Mouse (Mus musculus): ENCODE results near the gene Wdr82. TPM values are rescaled to one million over a fixed set of nuclear protein-coding genes. Genes with fewer than 3 reads are reported as not detected.
"Not testable (repeated sequence)": the region's sequence is repeated elsewhere in the genome, so short reads cannot be mapped to it uniquely, and the experiment has no call there.

The Wdr82 gene
- polyA plus RNA-seq, 1 experiment = 17.7 TPM

GRCm38 (mm10) chr9:106167703-106168102 is 3.0 kb upstream of the Wdr82 start:
- TF ChIP-seq POLR2A (IDR thresholded peaks at IDR 0.05; ENCODE audit: borderline replicate concordance, control insufficient read depth, low read depth, low read length) = no peak
- TF ChIP-seq CTCF (IDR thresholded peaks at IDR 0.05; ENCODE audit: control insufficient read depth, insufficient read depth, low read length) = no peak
- 84% methylated on average over 1 of the region's 1 CpGs for WGBS
- H3K4me1 ChIP-seq (ENCODE audit: control insufficient read depth, insufficient read depth, low read length) = no peaks in the 10 kb centered on the region
- H3K27ac ChIP-seq (ENCODE audit: control insufficient read depth, insufficient read depth, low read depth, low read length, poor library complexity) = no peak overlapping the region
- H3K4me3 ChIP-seq (replicated peaks; ENCODE audit: control insufficient read depth, low read depth, low read length) = no peak overlapping the region

GRCm38 (mm10) chr9:106169006-106169405 is 1.7 kb upstream of the Wdr82 start:
- H3K4me3 ChIP-seq (replicated peaks; ENCODE audit: control insufficient read depth, low read depth, low read length); H3K4me1 ChIP-seq (ENCODE audit: control insufficient read depth, insufficient read depth, low read length); H3K27ac ChIP-seq (ENCODE audit: control insufficient read depth, insufficient read depth, low read depth, low read length, poor library complexity): not testable (repeated sequence)
- 76% methylated on average over 1 of the region's 1 CpGs for WGBS

- Histone ChIP-seq H3K4me3 (replicated peaks; ENCODE audit: control insufficient read depth, low read depth, low read length) (no peak overlapping the region), H3K27ac (ENCODE audit: control insufficient read depth, insufficient read depth, low read depth, low read length, poor library complexity) (no peak overlapping the region), H3K4me1 (ENCODE audit: control insufficient read depth, insufficient read depth, low read length) (peaks cover 2% of the 10 kb centered on the region; the same call in 1 of the 2 replicates)
- WGBS = 49% methylated on average over 6 of the region's 6 CpGs
- TF ChIP-seq CTCF (IDR thresholded peaks at IDR 0.05; ENCODE audit: control insufficient read depth, insufficient read depth, low read length) = no peak
- no peak for TF ChIP-seq POLR2A (IDR thresholded peaks at IDR 0.05; ENCODE audit: borderline replicate concordance, control insufficient read depth, low read depth, low read length)
Observed at GRCm38 (mm10) chr9:106169917-106170316, 811 bp upstream of the Wdr82 start.

DNA sequence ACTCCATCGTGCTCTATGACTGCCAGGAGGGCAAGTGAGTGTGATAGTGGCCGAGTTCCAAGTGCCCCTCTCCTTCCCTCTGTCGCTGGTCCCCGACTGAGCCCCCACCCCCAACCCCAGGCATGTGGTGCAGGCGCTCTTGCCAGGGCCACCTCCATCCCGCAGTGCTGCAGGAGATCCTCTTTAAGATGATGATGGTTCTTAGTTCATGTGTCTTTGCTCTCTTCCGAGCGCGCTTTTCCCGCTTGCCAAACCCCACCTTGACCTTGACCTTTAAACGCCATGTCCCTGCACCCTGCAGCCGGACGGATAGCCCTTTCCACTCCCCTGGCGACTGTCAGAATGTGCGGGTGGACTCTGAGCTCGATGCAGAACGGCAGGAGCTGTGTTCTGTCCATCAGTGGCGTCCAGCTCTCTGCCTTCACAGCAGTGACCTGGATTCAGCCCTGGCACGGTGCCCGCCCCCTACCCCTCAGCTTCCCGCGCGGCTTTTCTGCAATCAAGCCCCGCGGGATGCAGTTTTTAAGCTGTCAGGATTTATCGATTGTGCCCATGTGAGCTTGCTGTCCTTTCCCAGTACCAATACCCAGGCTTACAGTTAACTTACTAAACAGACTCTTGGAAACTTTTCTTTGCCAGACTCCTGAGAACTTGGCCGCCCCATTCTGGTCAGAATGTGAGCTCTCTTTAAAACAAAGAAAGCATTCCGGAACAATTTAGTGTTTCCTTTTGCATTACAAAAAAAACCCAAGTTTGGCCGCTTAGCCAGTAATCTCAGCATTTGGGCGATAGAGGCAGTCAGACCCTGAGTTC is 824 bp downstream of the Wdr82 start:
- H3K4me3 ChIP-seq (replicated peaks; ENCODE audit: control insufficient read depth, low read depth, low read length) = peak overlapping the region; percentile 83
- peaks cover 2% of the 10 kb centered on the region; the same call in 1 of the 2 replicates for H3K4me1 ChIP-seq (ENCODE audit: control insufficient read depth, insufficient read depth, low read length)
- WGBS = under 1% methylated on average over 30 of the region's 30 CpGs
- peak overlapping the region; percentile 97 for H3K27ac ChIP-seq (ENCODE audit: control insufficient read depth, insufficient read depth, low read depth, low read length, poor library complexity)
- no peak for TF ChIP-seq CTCF (IDR thresholded peaks at IDR 0.05; ENCODE audit: control insufficient read depth, insufficient read depth, low read length)
- TF ChIP-seq POLR2A (IDR thresholded peaks at IDR 0.05; ENCODE audit: borderline replicate concordance, control insufficient read depth, low read depth, low read length) = no peak

DNA sequence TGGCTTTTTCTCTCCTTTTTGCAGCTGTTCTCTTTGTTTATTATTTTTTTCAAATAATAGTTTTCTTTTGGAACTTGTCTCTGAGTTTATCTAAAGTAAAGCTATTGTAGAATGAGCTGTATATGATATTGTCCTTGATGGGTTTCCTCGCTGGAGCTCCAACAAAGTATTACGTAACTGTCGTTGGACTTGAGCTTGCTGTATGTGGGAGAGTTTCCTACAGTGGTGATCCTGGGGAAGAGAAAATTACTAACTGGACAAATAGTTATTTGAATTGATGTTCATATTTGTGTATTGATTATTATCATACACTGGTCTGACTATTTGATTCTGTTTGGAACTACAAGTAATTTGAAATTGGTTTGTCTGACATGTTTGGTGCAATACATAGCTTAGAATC is 1.8 kb downstream of the Wdr82 start:
- H3K27ac ChIP-seq (ENCODE audit: control insufficient read depth, insufficient read depth, low read depth, low read length, poor library complexity) = no peak overlapping the region
- WGBS = 4% methylated on average over 3 of the region's 3 CpGs
- peaks cover 2% of the 10 kb centered on the region; the same call in 1 of the 2 replicates for H3K4me1 ChIP-seq (ENCODE audit: control insufficient read depth, insufficient read depth, low read length)
- H3K4me3 ChIP-seq (replicated peaks; ENCODE audit: control insufficient read depth, low read depth, low read length) = no peak overlapping the region
- no peak for TF ChIP-seq POLR2A (IDR thresholded peaks at IDR 0.05; ENCODE audit: borderline replicate concordance, control insufficient read depth, low read depth, low read length)
- no peak for TF ChIP-seq CTCF (IDR thresholded peaks at IDR 0.05; ENCODE audit: control insufficient read depth, insufficient read depth, low read length)

GRCm38 (mm10) chr9:106173363-106173762 is 2.6 kb downstream of the Wdr82 start:
- WGBS = 36% methylated on average over 2 of the region's 2 CpGs
- Histone ChIP-seq H3K4me1 (ENCODE audit: control insufficient read depth, insufficient read depth, low read length) (peaks cover 2% of the 10 kb centered on the region; the same call in 1 of the 2 replicates), H3K27ac (ENCODE audit: control insufficient read depth, insufficient read depth, low read depth, low read length, poor library complexity) (no peak overlapping the region), H3K4me3 (replicated peaks; ENCODE audit: control insufficient read depth, low read depth, low read length) (no peak overlapping the region)
- TF ChIP-seq POLR2A (IDR thresholded peaks at IDR 0.05; ENCODE audit: borderline replicate concordance, control insufficient read depth, low read depth, low read length) (no peak), CTCF (IDR thresholded peaks at IDR 0.05; ENCODE audit: control insufficient read depth, insufficient read depth, low read length) (no peak)

GRCm38 (mm10) chr9:106175552-106176200 is 4.9 kb downstream of the Wdr82 start:
- TF ChIP-seq CTCF (IDR thresholded peaks at IDR 0.05; ENCODE audit: control insufficient read depth, insufficient read depth, low read length) (no peak), POLR2A (IDR thresholded peaks at IDR 0.05; ENCODE audit: borderline replicate concordance, control insufficient read depth, low read depth, low read length) (no peak)
- 29% methylated on average over 3 of the region's 3 CpGs for WGBS
- H3K27ac ChIP-seq (ENCODE audit: control insufficient read depth, insufficient read depth, low read depth, low read length, poor library complexity) = no peak overlapping the region
- peaks cover 2% of the 10 kb centered on the region; the same call in 1 of the 2 replicates for H3K4me1 ChIP-seq (ENCODE audit: control insufficient read depth, insufficient read depth, low read length)
- H3K4me3 ChIP-seq (replicated peaks; ENCODE audit: control insufficient read depth, low read depth, low read length) = no peak overlapping the region

DNA sequence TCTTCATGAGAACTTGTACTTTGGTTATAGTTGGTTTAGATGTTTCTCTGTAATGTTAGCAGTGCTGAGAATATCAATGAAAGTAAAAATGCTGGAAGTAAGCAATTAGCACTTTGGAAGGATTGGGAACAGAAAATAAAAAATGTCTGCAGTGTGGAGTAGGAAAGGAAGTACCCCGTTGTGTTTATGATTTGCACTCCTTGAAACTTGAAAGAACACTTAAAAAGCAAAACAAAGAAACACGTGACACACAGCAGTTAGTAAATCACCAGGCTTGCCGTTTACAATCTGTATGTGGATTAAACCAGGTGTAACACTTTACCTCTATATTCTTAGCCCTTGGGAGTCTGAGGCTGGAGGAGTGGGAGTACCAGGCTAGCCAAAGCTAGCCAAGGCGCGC is 6.0 kb downstream of the Wdr82 start:
- WGBS = 78% methylated on average over 5 of the region's 5 CpGs
- no peak overlapping the region for H3K4me3 ChIP-seq (replicated peaks; ENCODE audit: control insufficient read depth, low read depth, low read length)
- no peak overlapping the region for H3K27ac ChIP-seq (ENCODE audit: control insufficient read depth, insufficient read depth, low read depth, low read length, poor library complexity)
- peaks cover 2% of the 10 kb centered on the region; the same call in 1 of the 2 replicates for H3K4me1 ChIP-seq (ENCODE audit: control insufficient read depth, insufficient read depth, low read length)
- no peak for TF ChIP-seq CTCF (IDR thresholded peaks at IDR 0.05; ENCODE audit: control insufficient read depth, insufficient read depth, low read length)
- no peak for TF ChIP-seq POLR2A (IDR thresholded peaks at IDR 0.05; ENCODE audit: borderline replicate concordance, control insufficient read depth, low read depth, low read length)

Measured in bone marrow, adult 2 months (tissue).